Mouse (Mus musculus): ENCODE data around the gene 1810010H24Rik. TPM values are rescaled to one million over a fixed set of nuclear protein-coding genes. Genes with fewer than 3 reads are reported as not detected.

The 1810010H24Rik gene
- 0.48 TPM in 1 of 2 replicates, not detected in the other for total RNA-seq (2023)

GRCm38 (mm10) chr11:107025411-107026321 is at the start of gene 1810010H24Rik:
1810010H24Rik (plus strand) TSS chr11:107025681.

GRCm38 (mm10) chr11:106999151-106999948 is 26.1 kb upstream of the 1810010H24Rik start, which contains the start of gene Kpna2:
Kpna2 (minus strand) TSS chr11:106999541.

Other genes starting within 250 kb of the 1810010H24Rik start
- gene Polg2, start 246.1 kb upstream of the 1810010H24Rik start, total RNA-seq (2023): 10.9 and 12.7 TPM in 2 replicates
- 1,774 and 1,790 TPM in 2 replicates for gene Ddx5, start 236.5 kb upstream of the 1810010H24Rik start, total RNA-seq (2023)
- 16.8 and 17.1 TPM in 2 replicates for gene Cep95, start 236.4 kb upstream of the 1810010H24Rik start, total RNA-seq (2023)
- 32.8 and 41.6 TPM in 2 replicates for gene Smurf2, start 105.0 kb upstream of the 1810010H24Rik start, total RNA-seq (2023)
- gene Kpna2, start 26.1 kb upstream of the 1810010H24Rik start, total RNA-seq (2023): 86.9 and 90.0 TPM in 2 replicates
- gene Bptf, start 106.4 kb downstream of the 1810010H24Rik start, total RNA-seq (2023): 55.3 and 64.5 TPM in 2 replicates
- gene Nol11, start 163.7 kb downstream of the 1810010H24Rik start, total RNA-seq (2023): 13.6 and 15.3 TPM in 2 replicates

Measured in neutrophil, adult 65 days (primary cell).